Mouse (Mus musculus) MEL (cell line): ENCODE measurements around the gene Exoc6b.

ENCODE experiments used
- MAX ChIP-seq: IDR thresholded peaks from 2 replicates; pipeline ENCODE4 v1.6.1; 2011; ENCODE audit warnings: low read length, improper control_type of control experiment
- MYC ChIP-seq: IDR thresholded peaks from 2 replicates; pipeline ENCODE4 v1.6.1; 2011; ENCODE audit warnings: low read depth, mild to moderate bottlenecking, low read length, improper control_type of control experiment, moderate library complexity
- NRF1 ChIP-seq: IDR thresholded peaks from 2 replicates; pipeline ENCODE4 v1.6.1; 2014; ENCODE audit warnings: low read depth, mild to moderate bottlenecking, inconsistent platforms, low read length, improper control_type of control experiment, moderate library complexity; ENCODE audit not compliant: poor library complexity, insufficient read depth, severe bottlenecking
- POLR2A ChIP-seq, 2 experiments: IDR thresholded peaks; 2 replicates each; pipeline ENCODE4 v1.6.1; 2011 to 2012; ENCODE audit warnings: low read length in 2 of 2, mild to moderate bottlenecking in 2 of 2, control low read depth in 1 of 2, improper control_type of control experiment in 1 of 2, low read depth in 1 of 2, moderate library complexity in 1 of 2; ENCODE audit not compliant: control insufficient read depth in 1 of 2, insufficient read depth in 1 of 2, poor library complexity in 1 of 2
- POLR2AphosphoS2 ChIP-seq: IDR thresholded peaks from 2 replicates; pipeline ENCODE4 v1.6.1; 2011; ENCODE audit warnings: low read length, improper control_type of control experiment
- RCOR1 ChIP-seq: IDR thresholded peaks from 2 replicates; pipeline ENCODE4 v1.6.1; 2012; ENCODE audit warnings: low read depth, mild to moderate bottlenecking, inconsistent platforms, low read length, improper control_type of control experiment
- TAL1 ChIP-seq: IDR thresholded peaks from 2 replicates; pipeline ENCODE4 v1.6.1; 2012; ENCODE audit warnings: mild to moderate bottlenecking, inconsistent platforms, low read length, moderate library complexity, mixed read lengths
- TBP ChIP-seq: IDR thresholded peaks from 2 replicates; pipeline ENCODE4 v1.8.0; 2011; ENCODE audit warnings: low read depth, low read length, improper control_type of control experiment
- ZKSCAN1 ChIP-seq: IDR thresholded peaks from 2 replicates; pipeline ENCODE4 v1.6.1; 2012; ENCODE audit warnings: low read depth, mild to moderate bottlenecking, inconsistent platforms, low read length, improper control_type of control experiment, moderate library complexity

DNA sequence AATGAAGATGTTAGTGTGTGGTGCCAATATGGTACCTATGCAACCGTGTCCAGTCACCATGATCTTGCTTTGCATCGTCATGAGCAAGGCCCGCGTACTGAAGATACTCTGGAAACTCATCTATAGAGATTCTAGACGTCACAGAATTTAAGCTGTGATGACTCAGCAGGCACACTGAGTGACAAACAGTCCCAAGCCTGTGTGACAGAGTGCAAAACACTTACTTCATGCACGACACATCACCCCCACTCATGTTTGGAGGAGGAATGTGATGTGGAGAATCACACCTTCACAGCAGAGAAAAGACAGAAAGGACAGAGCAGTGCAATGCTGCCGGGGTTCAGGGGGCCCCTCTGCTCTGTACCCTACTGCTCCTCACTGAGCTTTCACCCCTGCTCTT is 261.8 kb downstream of the Exoc6b start:
- TF ChIP-seq ZKSCAN1, result no peak
- no peak for TF ChIP-seq POLR2A (IDR thresholded peaks at IDR 0.05; ENCODE audit: control insufficient read depth in 1 of 2, insufficient read depth in 1 of 2, low read depth in 1 of 2, low read length in 2 of 2, poor library complexity in 1 of 2)
- no peak for TF ChIP-seq TBP
- no peak for TF ChIP-seq NRF1
- no peak for TF ChIP-seq TAL1
- no peak for TF ChIP-seq MAX
- TF ChIP-seq MYC, result no peak
- TF ChIP-seq RCOR1, result no peak
- no peak for TF ChIP-seq POLR2AphosphoS2
